Mouse (Mus musculus) heart, postnatal 10 days (tissue): Measurements from ENCODE around the gene Syt10. TPM values are rescaled to one million over a fixed set of nuclear protein-coding genes. Genes with fewer than 3 reads are reported as not detected.
A peak's percentile ranks its signal among the peaks of the same experiment; 100 is the strongest.
"Not testable (repeated sequence)": the region's sequence is repeated elsewhere in the genome, so short reads cannot be mapped to it uniquely, and the experiment has no call there.

Source experiments
- DNase-seq, 2 experiments: peaks; one replicate each; pipeline ENCODE4 v3.0.0; 2021
- intact Hi-C: fragments of 180-260 bp; cut with DNase I; formaldehyde crosslinking; loops from one replicate; pipeline ENCODE4 v1.15.1; 2025
- microRNA-seq, 2 experiments: library from miRNA; unstranded; fragments of <30 nt; microRNA quantifications; one replicate each; pipeline ENCODE4 v1.2.0; 2022
- total RNA-seq, 2 experiments: library from RNA; stranded (reverse); gene quantifications; 2 replicates each; pipeline ENCODE4 v1.2.3; 2021

The Syt10 gene
- not detected for total RNA-seq

DNA sequence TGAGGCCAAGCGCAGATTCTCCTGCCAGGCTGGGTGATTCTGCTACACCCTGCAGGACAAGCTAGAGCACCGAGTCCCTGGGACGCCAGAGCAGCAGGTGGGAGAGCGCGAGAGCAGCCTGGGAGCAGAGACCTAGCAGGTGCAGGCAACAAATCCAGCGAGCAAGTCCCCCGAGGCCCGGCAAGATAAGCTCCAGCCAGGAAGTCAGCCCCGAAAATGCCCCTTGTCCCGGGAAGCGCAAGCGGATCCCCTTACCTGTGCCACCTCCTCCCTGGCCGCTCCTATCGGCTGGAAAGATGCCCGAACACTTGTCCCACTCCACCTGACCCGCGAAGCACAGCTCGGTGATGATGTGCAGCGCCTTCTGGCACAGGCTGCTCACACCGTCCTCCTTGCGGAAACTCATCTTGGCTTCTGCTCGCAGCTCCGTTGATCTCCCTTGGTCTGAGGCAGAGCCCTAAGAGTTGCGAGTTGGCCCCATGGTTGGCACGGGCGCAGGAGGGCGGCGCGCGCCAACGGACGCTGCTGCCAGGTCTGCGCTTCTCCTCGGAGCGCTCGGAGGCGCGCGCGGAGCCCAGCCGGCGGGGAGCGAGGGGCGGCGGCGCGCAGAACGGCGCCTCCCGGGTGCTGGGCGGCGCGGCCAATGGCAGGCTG is at the start of gene Syt10:
Gene Syt10, minus strand, starts transcription at position 497 of the 654 bp plus-strand sequence.
- intact Hi-C loops, result no loop called here
- peak; percentile 57 to 58 for DNase-seq

DNA sequence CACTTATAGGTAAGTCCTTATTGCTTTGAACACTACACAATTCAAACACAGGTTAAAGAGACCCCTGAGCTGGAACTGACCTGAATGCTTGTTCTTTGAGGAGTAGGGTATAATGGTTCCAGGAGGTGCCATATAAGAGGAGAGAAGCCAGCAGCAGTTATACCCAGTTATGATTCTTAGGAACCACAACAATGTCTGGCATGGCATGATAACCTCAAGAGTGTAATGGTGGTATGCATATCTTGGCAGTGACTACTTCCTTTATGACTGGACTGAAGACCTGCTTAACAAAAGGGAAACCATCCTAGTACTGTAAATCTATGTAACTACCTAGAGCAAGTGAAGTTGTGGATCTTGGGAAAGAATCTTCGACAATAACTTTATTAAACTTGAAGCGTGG is 42.1 kb upstream of the Syt10 start:
- no peak for DNase-seq
- intact Hi-C loops, result no loop called here

DNA sequence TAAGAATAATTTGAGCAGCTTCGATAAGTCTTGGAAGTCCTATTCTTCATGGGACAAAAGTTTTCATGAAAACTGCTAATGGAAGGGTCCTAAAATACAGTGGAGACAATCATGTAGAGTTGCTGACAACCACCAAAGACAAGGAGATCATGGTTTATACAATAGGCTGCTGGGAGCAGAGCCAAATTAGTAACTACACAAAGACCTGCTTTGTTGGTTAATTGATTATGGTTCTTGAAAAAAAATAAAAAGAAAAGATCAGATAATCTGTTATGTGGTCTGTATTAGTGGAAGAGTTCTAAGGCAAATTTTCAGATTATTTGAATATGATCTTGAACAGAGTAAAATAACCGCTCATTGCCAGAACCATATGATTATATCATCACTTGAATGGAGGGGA is 37.3 kb upstream of the Syt10 start:
- intact Hi-C loops, result no loop called here
- no peak for DNase-seq

DNA sequence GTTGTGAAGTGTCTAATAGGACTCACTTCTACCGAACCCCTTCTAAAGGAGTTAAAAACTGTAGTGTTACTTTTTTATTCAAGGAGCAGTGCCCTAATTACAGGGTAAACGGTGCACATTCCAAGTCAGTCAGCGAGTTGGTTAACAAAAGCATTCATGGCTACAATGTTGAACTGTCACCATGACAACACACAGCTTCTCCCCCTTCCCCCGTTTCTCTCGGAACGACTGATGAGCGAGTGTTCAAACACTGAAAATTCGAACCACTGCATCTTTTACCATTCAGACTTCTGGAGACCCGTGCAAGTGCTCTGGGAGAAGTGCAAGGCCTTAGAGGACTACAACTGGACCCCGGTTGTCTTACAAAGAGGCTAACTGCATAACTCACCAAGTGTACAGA is 25.6 kb downstream of the Syt10 start:
- DNase-seq, result no peak
- intact Hi-C loops, result no loop called here

DNA sequence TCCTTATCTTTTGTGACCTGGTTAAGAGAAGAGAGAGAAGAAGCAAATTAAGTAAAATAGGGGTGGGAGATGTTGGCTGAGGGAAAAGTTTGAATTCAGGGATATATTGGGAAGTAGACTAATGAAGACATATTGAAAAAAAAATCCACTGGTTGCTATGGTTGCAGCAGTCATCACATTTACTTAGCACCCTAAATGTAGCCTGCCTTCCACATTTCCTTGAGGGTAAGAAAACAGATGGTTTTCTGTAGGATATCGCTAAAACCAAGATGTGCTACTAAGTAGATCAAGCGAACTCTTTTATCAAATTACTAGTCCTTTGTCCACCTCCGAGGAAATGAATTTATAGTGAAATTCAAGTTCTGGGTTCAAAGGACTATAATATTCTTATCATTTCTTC is 37.2 kb downstream of the Syt10 start:
- intact Hi-C loops, result no loop called here
- DNase-seq, result no peak

DNA sequence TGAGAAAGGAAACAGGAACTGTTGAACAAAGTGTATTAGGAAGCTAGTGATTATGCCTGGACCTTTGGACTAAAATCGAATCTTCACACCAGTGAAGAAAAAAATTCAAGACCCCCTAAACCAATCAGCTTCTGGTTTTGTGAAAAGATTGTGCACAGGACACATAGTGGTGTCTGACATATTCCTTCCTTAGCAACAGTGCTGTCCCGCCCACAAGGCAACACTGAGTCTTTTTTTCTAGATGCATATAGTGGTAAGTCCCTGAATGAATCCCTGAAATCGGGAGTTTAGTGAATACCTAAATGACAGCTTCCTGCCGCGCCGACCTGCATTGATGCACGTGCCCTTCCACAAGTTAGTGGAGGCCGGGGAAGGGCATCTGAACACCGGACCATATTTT is 61.7 kb downstream of the Syt10 start:
- intact Hi-C loops, result no loop called here
- no peak for DNase-seq

DNA sequence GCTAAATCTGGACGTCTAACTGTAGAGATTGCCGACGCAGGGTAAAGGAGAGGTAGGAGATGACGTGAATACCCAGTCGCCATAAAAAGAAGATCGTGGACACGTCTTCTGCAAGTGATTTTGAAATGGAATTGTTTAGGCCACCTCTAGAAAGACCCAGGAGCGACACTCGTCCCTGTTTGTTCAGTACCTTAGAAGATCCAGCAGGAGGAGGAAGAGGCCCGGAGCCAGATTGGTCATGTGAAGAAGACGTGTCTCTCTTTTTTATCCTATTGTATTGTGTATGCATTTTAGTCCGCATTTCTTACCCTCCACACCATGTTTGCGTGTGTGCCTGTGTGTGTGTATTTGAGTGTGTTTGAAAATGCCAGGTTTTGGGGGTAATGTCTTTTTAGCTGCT is 75.6 kb downstream of the Syt10 start:
- intact Hi-C loops, DNase-seq: not testable (repeated sequence)

DNA sequence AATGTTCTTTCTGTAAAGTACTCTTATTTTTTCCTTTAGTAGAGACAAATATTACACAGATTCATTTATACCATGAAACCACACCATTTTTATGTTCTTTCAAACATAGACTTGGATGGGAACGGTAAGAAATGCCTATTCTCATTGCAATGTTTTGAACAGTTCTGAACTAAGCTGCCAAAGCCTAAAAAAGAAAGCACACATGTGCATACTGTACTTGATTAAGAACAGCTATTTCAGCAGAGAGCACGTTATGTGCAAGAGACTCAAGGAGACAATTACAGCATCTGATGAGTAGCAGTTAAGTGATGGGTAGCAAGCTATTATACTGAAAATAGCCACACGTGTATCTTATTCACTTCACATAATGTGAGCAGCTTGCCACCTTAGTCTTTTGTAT is 108.0 kb downstream of the Syt10 start:
- no peak for DNase-seq
- intact Hi-C loops, result no loop called here

Small RNAs within 50 kb of the gene (microRNA-seq; reads per million reads assigned to microRNA genes)
- gene Gm24643, result 0 reads per million in 2 experiments

Other genes starting within 250 kb of the Syt10 start
- 1 to 10 TPM; 8.0 to 9.1 TPM for gene Rabl2, start 249.9 kb downstream of the Syt10 start, total RNA-seq